Mouse (Mus musculus): ENCODE data around the gene Prdm9.

DNA sequence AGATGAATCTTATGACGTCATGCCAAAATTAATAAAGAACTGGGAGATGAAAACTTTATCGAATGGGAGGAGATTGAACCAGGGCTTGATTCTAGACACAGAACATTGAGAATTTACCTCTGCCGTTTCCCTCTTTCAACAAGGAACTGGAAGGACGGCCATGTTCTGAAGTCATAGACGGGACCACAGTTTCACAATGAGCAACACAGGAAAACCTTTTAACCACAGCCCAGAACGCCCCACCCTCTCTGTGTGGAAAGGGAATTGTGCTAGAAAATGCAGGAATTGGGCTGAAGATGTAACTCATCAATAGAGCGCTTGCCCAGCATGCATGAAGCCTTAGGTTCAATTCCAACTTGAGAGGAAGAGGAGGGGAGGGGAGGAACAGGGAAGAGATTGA is 18.9 kb upstream of the Prdm9 start:
- TF ChIP-seq GATA1 (IDR thresholded peaks at IDR 0.05; ENCODE audit: low read length) (no peak), TAL1 (IDR thresholded peaks at IDR 0.05; ENCODE audit: low read length) (no peak)

All from erythroblast, embryonic 14.5 days (primary cell).